Mouse (Mus musculus) G1E (cell line): ENCODE results near the gene Fbxl4. TPM values are rescaled to one million over a fixed set of nuclear protein-coding genes. Genes with fewer than 3 reads are reported as not detected.

Experiments used
- ATAC-seq: 2 replicates; pipeline ENCODE4 v1.8.0; 2016; ENCODE audit warnings: mild to moderate bottlenecking; ENCODE audit not compliant: insufficient number of reproducible peaks, poor library complexity, low FRiP score, severe bottlenecking; ENCODE audit errors: extremely low read depth
- DNase-seq: peaks from one replicate; pipeline ENCODE4 v3.0.0; 2012; ENCODE audit warnings: low spot score
- H3K27me3 ChIP-seq: 2 replicates; pipeline ENCODE4 v1.6.1; 2012; ENCODE audit warnings: mild to moderate bottlenecking, low read length, inconsistent platforms; ENCODE audit not compliant: insufficient read depth
- H3K36me3 ChIP-seq: replicated peaks from 2 replicates; pipeline ENCODE3; 2012; ENCODE audit warnings: mild to moderate bottlenecking, inconsistent platforms
- H3K4me1 ChIP-seq: 2 replicates; pipeline ENCODE4 v1.6.1; 2012; ENCODE audit warnings: low read depth, low read length, inconsistent platforms, mixed read lengths; ENCODE audit not compliant: insufficient read depth
- H3K4me3 ChIP-seq: 2 replicates; pipeline ENCODE4 v1.5.1; 2012; ENCODE audit warnings: low read depth, mild to moderate bottlenecking, inconsistent platforms, low read length, moderate library complexity, mixed read lengths
- H3K9me3 ChIP-seq: replicated peaks from 2 replicates; pipeline ENCODE4 v1.6.1; 2012; ENCODE audit warnings: inconsistent platforms
- CTCF ChIP-seq: IDR thresholded peaks from 2 replicates; pipeline ENCODE4 v1.5.1; 2012; ENCODE audit warnings: low read depth, low read length, inconsistent platforms, mixed read lengths
- GATA1 ChIP-seq: IDR thresholded peaks from 2 replicates; pipeline ENCODE4 v1.6.1; 2012; ENCODE audit warnings: borderline replicate concordance, low read length, inconsistent platforms, mixed read lengths
- GATA2 ChIP-seq: IDR thresholded peaks from 2 replicates; pipeline ENCODE4 v1.6.1; 2012; ENCODE audit warnings: low read depth, low read length, inconsistent platforms, borderline replicate concordance
- POLR2AphosphoS5 ChIP-seq: IDR thresholded peaks from 2 replicates; pipeline ENCODE4 v1.6.1; 2012; ENCODE audit warnings: low read depth, low read length, inconsistent platforms; ENCODE audit not compliant: insufficient replicate concordance
- TAL1 ChIP-seq: conservative IDR thresholded peaks from 2 replicates; pipeline ENCODE4 v1.6.1; 2012; ENCODE audit warnings: low read depth, low read length, inconsistent platforms, mixed read lengths
- polyA plus RNA-seq: library from polyadenylated mRNA; stranded (reverse); fragments of >175 nt; gene quantifications from 2 replicates; pipeline ENCODE4 v1.2.3, GENCODE M21; 2012
- total RNA-seq, 2 experiments: library from RNA; stranded (forward) in 1 of 2; stranded (reverse) in 1 of 2; fragments of 200-1000 nt in 1 of 2; fragments of >200 nt in 1 of 2; fragmentation: Nextera tagmentation in 1 of 2; gene quantifications; 2 replicates each; pipeline ENCODE4 v1.2.3; 2014 to 2017

The Fbxl4 gene
- total and polyA plus RNA-seq, 3 experiments, result 1.7 to 16.4 (median 10.3) TPM

DNA sequence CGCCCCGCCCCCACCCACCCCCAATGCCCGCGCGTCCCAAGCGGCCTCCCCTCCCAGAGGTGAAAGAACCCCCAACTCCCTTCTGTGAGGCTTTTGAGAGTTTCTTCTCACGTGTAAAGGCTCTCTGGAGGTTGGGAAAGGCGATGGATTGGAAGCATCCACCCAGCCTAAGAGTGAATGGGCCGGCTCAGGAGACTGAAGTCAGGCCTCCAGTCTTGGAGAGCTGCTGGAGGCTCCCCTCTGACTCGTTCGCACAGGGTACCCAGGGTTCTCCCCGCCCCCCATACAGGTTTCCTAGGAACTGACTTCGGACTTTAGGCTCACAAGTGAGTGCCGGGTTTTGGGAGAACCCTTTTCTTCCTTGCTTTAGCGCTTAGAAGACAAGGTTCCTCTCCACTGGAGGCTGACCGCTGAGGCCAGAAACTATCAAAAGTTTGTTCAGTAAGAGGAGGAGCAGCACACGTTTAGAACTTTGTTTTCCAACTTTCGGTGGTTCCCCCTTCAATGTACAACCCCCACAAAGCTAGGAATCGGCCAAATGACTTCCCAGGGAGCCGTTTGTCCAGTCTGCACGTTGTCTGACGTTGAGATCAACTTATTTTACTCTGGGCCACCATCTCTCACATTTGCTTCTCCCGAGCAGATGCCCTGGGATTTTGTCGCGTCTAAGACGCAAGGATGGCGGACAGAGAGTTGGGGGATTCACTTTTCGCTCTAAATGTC lies 122.2 kb downstream of the Fbxl4 start:
- Histone ChIP-seq H3K9me3 (no peaks in the 10 kb centered on the region), H3K36me3 (no peaks in the 10 kb centered on the region), H3K4me3 (no peak overlapping the region), H3K27me3 (peaks cover 33% of the 10 kb centered on the region), H3K4me1 (no peaks in the 10 kb centered on the region)
- ATAC-seq, result no peak
- TF ChIP-seq CTCF (no peak), GATA2 (no peak), GATA1 (no peak), TAL1 (no peak), POLR2AphosphoS5 (no peak)
- no peak for DNase-seq

DNA sequence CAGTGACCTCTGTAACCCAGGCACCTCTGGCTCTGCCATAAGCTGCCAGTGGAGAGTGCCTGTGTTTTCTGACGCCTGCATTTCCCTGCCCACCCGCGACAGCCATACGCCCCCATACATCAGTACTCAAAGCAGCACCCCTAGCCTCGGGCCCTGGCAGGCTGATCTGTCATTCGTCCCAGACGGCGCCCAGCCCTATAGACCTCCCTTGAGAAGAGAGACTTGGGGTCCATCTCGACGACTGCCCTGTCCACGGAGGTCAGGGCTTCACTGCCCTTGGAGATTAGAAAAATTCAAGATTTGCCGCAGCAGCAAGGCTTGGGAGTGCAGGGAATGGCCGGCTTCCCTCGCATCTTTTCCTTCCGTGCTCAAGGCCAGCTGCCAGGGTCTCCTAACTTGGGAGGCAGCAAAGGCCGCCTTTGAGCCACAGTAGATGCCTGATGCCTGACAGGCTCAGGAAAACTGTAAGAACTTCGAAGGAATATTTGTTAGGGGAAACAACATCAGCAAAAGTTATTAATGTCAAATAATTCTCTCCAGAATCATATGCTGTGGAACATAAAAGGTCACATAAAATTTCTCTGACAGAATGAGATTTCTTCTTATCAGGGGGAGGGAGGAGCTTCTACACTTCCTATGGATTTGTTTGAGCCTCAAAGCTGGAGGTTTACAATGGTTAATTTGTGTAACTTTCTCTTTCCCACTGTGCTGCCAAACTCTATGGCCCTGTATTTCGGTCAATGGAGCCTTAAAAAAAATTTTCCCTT lies 122.9 kb downstream of the Fbxl4 start:
- Histone ChIP-seq H3K27me3 (peaks cover 30% of the 10 kb centered on the region), H3K4me1 (no peaks in the 10 kb centered on the region), H3K9me3 (no peaks in the 10 kb centered on the region), H3K4me3 (no peak overlapping the region), H3K36me3 (no peaks in the 10 kb centered on the region)
- DNase-seq (no peak), ATAC-seq (no peak)
- TF ChIP-seq TAL1 (no peak), POLR2AphosphoS5 (no peak), CTCF (no peak), GATA2 (no peak), GATA1 (no peak)

DNA sequence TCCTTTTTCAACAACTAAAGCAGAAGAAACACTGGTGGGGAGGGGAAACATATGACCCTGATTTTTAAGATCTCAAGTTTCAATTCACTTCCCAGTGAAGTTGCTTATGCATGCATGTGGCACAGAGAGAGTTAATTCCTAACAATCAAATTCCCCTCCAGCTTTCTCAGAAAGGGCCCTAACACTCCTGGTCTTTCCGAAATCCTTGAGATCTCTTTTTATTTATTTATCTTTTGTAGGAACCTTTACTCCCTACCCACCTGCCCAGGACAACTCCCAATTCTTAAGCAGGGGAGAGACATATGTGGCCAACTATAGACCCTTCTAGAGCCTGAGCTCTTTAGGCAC lies 123.5 kb downstream of the Fbxl4 start:
- H3K4me3 ChIP-seq, result no peak overlapping the region
- H3K9me3 ChIP-seq, result no peaks in the 10 kb centered on the region
- no peak for TF ChIP-seq TAL1
- TF ChIP-seq GATA1, result no peak
- no peak for TF ChIP-seq CTCF
- TF ChIP-seq GATA2, result no peak
- no peak for TF ChIP-seq POLR2AphosphoS5
- peaks cover 30% of the 10 kb centered on the region for H3K27me3 ChIP-seq
- DNase-seq (no peak), ATAC-seq (no peak)
- no peaks in the 10 kb centered on the region for H3K36me3 ChIP-seq
- no peaks in the 10 kb centered on the region for H3K4me1 ChIP-seq

DNA sequence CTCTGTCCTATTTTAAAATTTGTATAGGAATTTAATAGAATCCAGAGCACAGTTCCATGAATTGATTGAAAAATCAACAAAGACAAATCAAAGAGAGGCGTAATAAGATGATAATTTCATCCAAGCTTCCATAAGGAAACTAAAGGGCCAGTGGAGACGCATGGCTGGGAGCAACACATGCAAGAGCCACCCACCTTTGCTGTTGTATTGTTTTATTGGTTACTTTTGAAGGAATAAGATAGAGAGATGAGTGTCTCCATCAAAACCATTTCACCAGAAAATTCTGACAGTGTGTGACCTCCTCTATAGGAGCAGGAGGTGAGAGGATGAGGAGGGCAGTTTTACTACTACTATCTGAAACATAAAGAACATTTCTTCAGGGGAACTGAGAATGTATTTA lies 124.8 kb downstream of the Fbxl4 start:
- Histone ChIP-seq H3K27me3 (peaks cover 35% of the 10 kb centered on the region), H3K4me1 (no peaks in the 10 kb centered on the region), H3K9me3 (no peaks in the 10 kb centered on the region), H3K36me3 (no peaks in the 10 kb centered on the region), H3K4me3 (no peak overlapping the region)
- no peak for DNase-seq
- no peak for ATAC-seq
- no peak for TF ChIP-seq TAL1

DNA sequence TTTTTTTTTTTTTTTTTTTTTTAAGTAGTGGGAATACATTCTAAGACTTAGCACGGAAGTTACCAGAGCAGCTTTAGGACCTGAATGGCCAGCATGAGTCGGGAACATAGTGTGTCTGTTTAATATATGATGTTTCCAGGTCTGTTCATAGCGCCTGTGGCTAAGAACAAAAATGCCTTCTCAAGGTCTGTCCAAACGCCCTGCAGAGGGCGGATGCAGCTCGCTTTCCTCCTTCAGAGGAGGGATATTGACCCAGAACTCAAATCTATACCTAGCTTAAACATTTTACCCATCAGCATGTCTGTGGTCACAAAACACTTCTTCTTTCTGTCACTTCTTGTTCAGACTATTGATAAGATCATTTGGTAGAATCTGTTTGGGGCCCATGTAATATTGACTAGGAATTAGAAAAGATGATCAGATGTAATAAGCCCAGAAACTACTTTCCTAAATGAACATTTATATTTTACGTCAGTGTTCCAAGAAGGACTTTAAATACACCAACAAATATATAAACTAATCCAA lies 125.5 kb downstream of the Fbxl4 start:
- ATAC-seq, result no peak
- Histone ChIP-seq H3K4me3 (no peak overlapping the region), H3K4me1 (no peaks in the 10 kb centered on the region), H3K9me3 (peaks cover 6% of the 10 kb centered on the region), H3K27me3 (peaks cover 34% of the 10 kb centered on the region), H3K36me3 (no peaks in the 10 kb centered on the region)
- TF ChIP-seq GATA1 (no peak), POLR2AphosphoS5 (no peak), TAL1 (no peak), CTCF (no peak), GATA2 (no peak)
- DNase-seq, result no peak

DNA sequence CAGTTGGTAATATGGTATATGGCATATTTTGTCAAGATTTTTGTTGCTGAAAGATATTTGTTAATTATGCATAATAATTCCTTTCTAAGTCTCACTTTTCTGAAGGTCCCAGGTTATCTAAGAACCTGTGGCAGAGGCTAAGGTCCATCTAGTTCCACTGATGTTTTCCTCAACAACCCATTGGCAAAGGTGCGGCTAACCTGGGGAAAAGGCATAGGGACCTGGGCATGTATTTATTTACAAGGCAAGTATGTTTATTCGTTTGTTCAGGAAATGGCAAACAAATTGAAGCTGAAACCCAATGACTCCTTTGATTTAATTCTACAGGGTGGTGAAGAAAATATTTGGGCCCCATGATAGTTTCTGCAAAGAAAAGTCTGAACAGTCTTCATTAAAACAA lies 126.2 kb downstream of the Fbxl4 start:
- no peak for TF ChIP-seq CTCF
- no peak for TF ChIP-seq GATA2
- no peak for TF ChIP-seq TAL1
- no peak for TF ChIP-seq POLR2AphosphoS5
- no peak for TF ChIP-seq GATA1

More for the DNA sequence above, 126.2 kb downstream of the Fbxl4 start:
- H3K9me3 ChIP-seq, result peaks cover 9% of the 10 kb centered on the region
- DNase-seq, result no peak
- ATAC-seq, result no peak
- H3K27me3 ChIP-seq, result peaks cover 31% of the 10 kb centered on the region
- H3K4me3 ChIP-seq, result no peak overlapping the region
- no peaks in the 10 kb centered on the region for H3K36me3 ChIP-seq
- H3K4me1 ChIP-seq, result no peaks in the 10 kb centered on the region

Other genes with a start within 250 kb of the Fbxl4 start
- not detected in 2 replicates for gene Pou3f2, start 130.8 kb downstream of the Fbxl4 start, total RNA-seq (2014; fragmentation: Nextera tagmentation)
- gene Pou3f2, start 130.8 kb downstream of the Fbxl4 start, total RNA-seq (2017), result 0.11 and 0.12 TPM in 2 replicates
- gene Pou3f2, start 130.8 kb downstream of the Fbxl4 start, polyA plus RNA-seq, result not detected in 2 replicates